Mouse (Mus musculus) limb, embryonic 13.5 days (tissue): ENCODE measurements around the gene Rbms1. TPM values are rescaled to one million over a fixed set of nuclear protein-coding genes. Genes with fewer than 3 reads are reported as not detected.

Experiments
- ATAC-seq: fragments of 200-750 bp; cut with Nextera tagmentation; 2 replicates; pipeline ENCODE4 v1.8.0; 2017; ENCODE audit warnings: low read depth, moderate number of reproducible peaks, moderate TSS enrichment; ENCODE audit not compliant: low FRiP score
- H3K27ac ChIP-seq: fragments of 300-500 bp; sonication (generic); 2 replicates; pipeline ENCODE4 v1.5.1; 2015; ENCODE audit warnings: inconsistent platforms, mild to moderate bottlenecking, moderate library complexity
- H3K27me3 ChIP-seq: fragments of 300-500 bp; sonication (generic); 2 replicates; pipeline ENCODE4 v1.6.1; 2015; ENCODE audit warnings: mild to moderate bottlenecking, inconsistent platforms
- H3K36me3 ChIP-seq: fragments of 300-500 bp; sonication (generic); 2 replicates; pipeline ENCODE4 v1.6.1; 2015; ENCODE audit warnings: inconsistent platforms, mild to moderate bottlenecking, moderate library complexity
- H3K4me1 ChIP-seq: fragments of 300-500 bp; sonication (generic); 2 replicates; pipeline ENCODE4 v1.6.1; 2015; ENCODE audit warnings: inconsistent platforms
- H3K4me2 ChIP-seq: fragments of 300-500 bp; sonication (generic); replicated peaks from 2 replicates; pipeline ENCODE4 v1.6.1; 2015; ENCODE audit warnings: inconsistent platforms, mild to moderate bottlenecking, moderate library complexity
- H3K4me3 ChIP-seq: fragments of 300-500 bp; sonication (generic); 2 replicates; pipeline ENCODE4 v1.5.1; 2015; ENCODE audit warnings: moderate library complexity, mild to moderate bottlenecking, inconsistent platforms
- H3K9ac ChIP-seq: fragments of 300-500 bp; sonication (generic); 2 replicates; pipeline ENCODE4 v1.6.1; 2015; ENCODE audit warnings: mild to moderate bottlenecking, inconsistent platforms
- H3K9me3 ChIP-seq: fragments of 300-500 bp; sonication (generic); 2 replicates; pipeline ENCODE4 v1.6.1; 2016; ENCODE audit warnings: inconsistent platforms
- WGBS: fragments of 180-500 bp; shearing (Covaris S2); methylation state at CpG from one replicate; pipeline ENCODE4 v1.1.7; 2015; 5-methylcytosine and 5-hydroxymethylcytosine counted together
- polyA plus RNA-seq: library from polyadenylated mRNA; unstranded; fragments of >200 nt; fragmentation: Nextera tagmentation; extraction: Ambion mirVana; gene quantifications from 2 replicates; pipeline ENCODE4 v1.2.1, GENCODE M21; 2015

Rbms1 gene
- polyA plus RNA-seq, 1 experiment from 2014 or later = 112 TPM

GRCm38 (mm10) chr2:60750591-60750990 is 212.4 kb downstream of the Rbms1 start:
- Histone ChIP-seq H3K4me3 (no peak overlapping the region), H3K4me1 (peaks cover 5% of the 10 kb centered on the region; the same call in 1 of the 2 replicates), H3K9me3 (no peaks in the 10 kb centered on the region), H3K4me2 (no peak overlapping the region), H3K27me3 (no peaks in the 10 kb centered on the region), H3K9ac (no peak overlapping the region), H3K36me3 (peaks cover 22% of the 10 kb centered on the region), H3K27ac (no peak overlapping the region)
- 90% methylated on average over 3 of the region's 3 CpGs for WGBS
- no peak for ATAC-seq

- peaks cover 12% of the 10 kb centered on the region for H3K36me3 ChIP-seq
- no peak for ATAC-seq
- WGBS = 95% methylated on average over 1 of the region's 1 CpGs
- no peak overlapping the region for H3K4me2 ChIP-seq
- peaks cover 5% of the 10 kb centered on the region; the same call in 1 of the 2 replicates for H3K4me1 ChIP-seq
- H3K9ac ChIP-seq = no peak overlapping the region
- H3K4me3 ChIP-seq = no peak overlapping the region
- no peaks in the 10 kb centered on the region for H3K9me3 ChIP-seq
- no peaks in the 10 kb centered on the region for H3K27me3 ChIP-seq
- no peak overlapping the region for H3K27ac ChIP-seq
These were observed 214.4 kb downstream of the Rbms1 start for GRCm38 (mm10) chr2:60748585-60748984.

- peak; percentile 69 for ATAC-seq
- WGBS = 70% methylated on average over 3 of the region's 3 CpGs
These were observed 215.4 kb downstream of the Rbms1 start for GRCm38 (mm10) chr2:60747590-60747989.

GRCm38 (mm10) chr2:60744674-60745073 is 218.3 kb downstream of the Rbms1 start:
- peaks cover 10% of the 10 kb centered on the region; the same call in 1 of the 2 replicates for H3K36me3 ChIP-seq
- no peaks in the 10 kb centered on the region for H3K27me3 ChIP-seq
- 79% methylated on average over 3 of the region's 3 CpGs for WGBS
- no peak for ATAC-seq
- peaks cover 7% of the 10 kb centered on the region for H3K4me1 ChIP-seq
- H3K9me3 ChIP-seq = no peaks in the 10 kb centered on the region
- no peak overlapping the region for H3K4me3 ChIP-seq
- H3K4me2 ChIP-seq = no peak overlapping the region
- no peak overlapping the region for H3K27ac ChIP-seq
- H3K9ac ChIP-seq = no peak overlapping the region

More at GRCm38 (mm10) chr2:60747590-60747989, 215.4 kb downstream of the Rbms1 start:
- Histone ChIP-seq H3K27me3 (no peaks in the 10 kb centered on the region), H3K9me3 (no peaks in the 10 kb centered on the region), H3K4me2 (no peak overlapping the region), H3K27ac (no peak overlapping the region), H3K36me3 (peaks cover 11% of the 10 kb centered on the region; the same call in 1 of the 2 replicates), H3K4me3 (no peak overlapping the region), H3K4me1 (peaks cover 5% of the 10 kb centered on the region; the same call in 1 of the 2 replicates), H3K9ac (no peak overlapping the region)

- no peaks in the 10 kb centered on the region for H3K9me3 ChIP-seq
- no peak overlapping the region for H3K4me2 ChIP-seq
- no peak overlapping the region for H3K4me3 ChIP-seq
- peaks cover 11% of the 10 kb centered on the region; the same call in 1 of the 2 replicates for H3K4me1 ChIP-seq
- WGBS = 68% methylated on average over 10 of the region's 10 CpGs
- no peak overlapping the region for H3K9ac ChIP-seq
- no peak for ATAC-seq
- H3K27me3 ChIP-seq = no peaks in the 10 kb centered on the region
- no peak overlapping the region for H3K27ac ChIP-seq
- no peaks in the 10 kb centered on the region for H3K36me3 ChIP-seq
These were observed 223.4 kb downstream of the Rbms1 start for GRCm38 (mm10) chr2:60739389-60740137.

- no peak for ATAC-seq
- Histone ChIP-seq H3K4me2 (no peak overlapping the region), H3K4me1 (peaks cover 20% of the 10 kb centered on the region), H3K27ac (no peak overlapping the region), H3K9me3 (no peaks in the 10 kb centered on the region), H3K9ac (no peak overlapping the region), H3K36me3 (no peaks in the 10 kb centered on the region), H3K27me3 (no peaks in the 10 kb centered on the region), H3K4me3 (no peak overlapping the region)
- 57% methylated on average over 6 of the region's 6 CpGs for WGBS
These were observed 232.1 kb downstream of the Rbms1 start for GRCm38 (mm10) chr2:60730929-60731328.

GRCm38 (mm10) chr2:60730024-60730423 is 233.0 kb downstream of the Rbms1 start:
- Histone ChIP-seq H3K4me2 (peak overlapping the region; percentile 34; the same call in 1 of the 2 replicates), H3K9me3 (no peaks in the 10 kb centered on the region), H3K36me3 (no peaks in the 10 kb centered on the region), H3K27me3 (no peaks in the 10 kb centered on the region), H3K27ac (no peak overlapping the region), H3K4me3 (no peak overlapping the region), H3K4me1 (peaks cover 20% of the 10 kb centered on the region), H3K9ac (no peak overlapping the region)
- WGBS = 11% methylated on average over 3 of the region's 3 CpGs
- 0 out of 2 replicates have a peak, but pooled peaks have one; percentile 48 for ATAC-seq

- WGBS = 25% methylated on average over 10 of the region's 10 CpGs
- no peaks in the 10 kb centered on the region for H3K27me3 ChIP-seq
- no peak overlapping the region for H3K27ac ChIP-seq
- H3K4me2 ChIP-seq = no peak overlapping the region
- H3K4me3 ChIP-seq = no peak overlapping the region
- no peaks in the 10 kb centered on the region for H3K9me3 ChIP-seq
- ATAC-seq = no peak
- H3K9ac ChIP-seq = no peak overlapping the region
- no peaks in the 10 kb centered on the region for H3K36me3 ChIP-seq
- peaks cover 20% of the 10 kb centered on the region for H3K4me1 ChIP-seq
These were observed 233.9 kb downstream of the Rbms1 start for GRCm38 (mm10) chr2:60728902-60729585.

GRCm38 (mm10) chr2:60724660-60725059 is 238.3 kb downstream of the Rbms1 start:
- no peak overlapping the region for H3K9ac ChIP-seq
- H3K9me3 ChIP-seq = no peaks in the 10 kb centered on the region
- H3K27me3 ChIP-seq = no peaks in the 10 kb centered on the region
- no peak for ATAC-seq
- no peak overlapping the region for H3K27ac ChIP-seq
- no peaks in the 10 kb centered on the region for H3K36me3 ChIP-seq
- no peak overlapping the region for H3K4me3 ChIP-seq
- no peak overlapping the region for H3K4me2 ChIP-seq
- WGBS = 77% methylated on average over 2 of the region's 2 CpGs
- H3K4me1 ChIP-seq = peaks cover 13% of the 10 kb centered on the region

GRCm38 (mm10) chr2:60722967-60723366 is 240.0 kb downstream of the Rbms1 start:
- Histone ChIP-seq H3K9ac (no peak overlapping the region), H3K4me3 (no peak overlapping the region), H3K27me3 (no peaks in the 10 kb centered on the region), H3K36me3 (no peaks in the 10 kb centered on the region), H3K9me3 (no peaks in the 10 kb centered on the region), H3K4me1 (no peaks in the 10 kb centered on the region), H3K4me2 (no peak overlapping the region), H3K27ac (no peak overlapping the region; the same call in 1 of the 2 replicates)
- ATAC-seq = no peak
- WGBS = 89% methylated on average over 3 of the region's 3 CpGs

GRCm38 (mm10) chr2:60722514-60722913 is 240.5 kb downstream of the Rbms1 start, which contains the start of gene Itgb6:
Gene Itgb6, minus strand, starts transcription at chr2:60722643.
- Histone ChIP-seq H3K27me3 (no peaks in the 10 kb centered on the region), H3K9ac (no peak within 1 kb of the TSS), H3K4me3 (no peak within 1 kb of the TSS), H3K36me3 (no peaks in the 10 kb centered on the region), H3K4me2 (no peak within 1 kb of the TSS), H3K27ac (no peak within 1 kb of the TSS; the same call in 1 of the 2 replicates), H3K9me3 (no peaks in the 10 kb centered on the region), H3K4me1 (no peaks in the 10 kb centered on the region)
- peak; percentile 62 for ATAC-seq
- 73% methylated on average over 14 of the region's 14 CpGs for WGBS

GRCm38 (mm10) chr2:60720906-60721305 is 242.1 kb downstream of the Rbms1 start:
- Histone ChIP-seq H3K4me1 (peaks cover 5% of the 10 kb centered on the region; the same call in 1 of the 2 replicates), H3K36me3 (no peaks in the 10 kb centered on the region), H3K4me2 (no peak overlapping the region), H3K4me3 (no peak overlapping the region), H3K9me3 (no peaks in the 10 kb centered on the region), H3K27me3 (peaks cover 4% of the 10 kb centered on the region; the same call in 1 of the 2 replicates), H3K27ac (no peak overlapping the region), H3K9ac (no peak overlapping the region)
- WGBS = 19% methylated on average over 5 of the region's 5 CpGs
- ATAC-seq = no peak
